Comparison of ENCODE assay signal across 8 mouse cellular contexts in genomic region chr7:126566094-126566765, GRCm38 (mm10). TPM values are rescaled to one million over a fixed set of nuclear protein-coding genes. Genes with fewer than 3 reads are reported as not detected.
DNase-seq lines count a peak whose midpoint lies in the region; ATAC-seq and TF ChIP-seq lines count a peak whose summit lies in the region.

TSS of gene Eif3c (minus strand) at chr7:126566411.

- in situ Hi-C loops in Patski (cut with MboI; ENCODE audit: low pct_unique_long_range_greater_than_20kb) = no loop called here

- DNase-seq in Patski (ENCODE audit: low read depth, low spot score) = peak; percentile 49
- peak; percentile 88 to 90 for DNase-seq in cerebellum, postnatal 10 days
- DNase-seq in frontal cortex, postnatal 10 days (ENCODE audit: low spot score in 2 of 2) = peak; percentile 77 to 81
- peak; percentile 79 to 90 for DNase-seq in layer of hippocampus, postnatal 14 days (ENCODE audit: low spot score in 2 of 2)
- DNase-seq in lung, postnatal 14 days = peak; percentile 84
- peak; percentile 89 for DNase-seq in retina, adult 2 months (ENCODE audit: low read depth, low spot score)
- peak; percentile 76 to 83 for DNase-seq in thymus, postnatal 36 days

- peak within 1 kb of the TSS; percentile 87 for H3K9ac ChIP-seq in hindbrain, embryonic 12.5 days

- CTCF ChIA-PET in Patski (lab: Charles Lee) = interaction anchor here (1.0 to 1.2 kb wide), 3 partner anchors 9 to 83 kb away, joined by 3 read pairs; partner anchors contain the start of gene Sgf29

- WGBS in hindbrain, embryonic 12.5 days = 1% methylated on average over 46 of the region's 46 CpGs

- H3K36me3 ChIP-seq in hindbrain, embryonic 12.5 days = peaks cover 35% of the 10 kb centered on the region

- POLR2A ChIA-PET in Patski (lab: Charles Lee) = interaction anchor here (0.6 to 1.3 kb wide), 5 partner anchors 44 to 1319 kb away, joined by 3 to 4 read pairs (median 3); no protein-coding TSS in a partner anchor

- H3K27ac ChIP-seq in hindbrain, embryonic 12.5 days = peak within 1 kb of the TSS; percentile 72

- no peak for TF ChIP-seq CTCF in Patski (IDR thresholded peaks at IDR 0.05)

- peak within 1 kb of the TSS; percentile 78 for H3K4me2 ChIP-seq in hindbrain, embryonic 12.5 days (replicated peaks)

- peaks cover 7% of the 10 kb centered on the region; the same call in 1 of the 2 replicates for H3K4me1 ChIP-seq in hindbrain, embryonic 12.5 days

- H3K9me3 ChIP-seq in hindbrain, embryonic 12.5 days (replicated peaks) = no peaks in the 10 kb centered on the region

- ATAC-seq in Patski = peak; percentile 71
- ATAC-seq in hindbrain, embryonic 12.5 days (ENCODE audit: low FRiP score) = peak; percentile 95

- peak within 1 kb of the TSS; percentile 97 for H3K4me3 ChIP-seq in hindbrain, embryonic 12.5 days

- H3K27me3 ChIP-seq in Patski = no peaks in the 10 kb centered on the region
- H3K27me3 ChIP-seq in hindbrain, embryonic 12.5 days = no peaks in the 10 kb centered on the region

RNA-seq across cellular contexts. Expression of gene Eif3c, which starts in this region (rescaled TPM):
- 322 TPM for polyA plus RNA-seq in Patski (2021)
- 201 and 206 TPM in 2 replicates for polyA plus RNA-seq in hindbrain, embryonic 12.5 days (2016; fragmentation: Nextera tagmentation; extraction: Ambion mirVana)
- total RNA-seq in layer of hippocampus, postnatal 14 days (2021) = 100 to 1,000 TPM; 182 to 189 TPM

Comparison
In these comparisons a context has a peak if more than half of its experiments do, and no peak if none do; other contexts are left out.
1. Peak in every context shown above with its lines: DNase-seq, ATAC-seq, H3K4me3 ChIP-seq and H3K27ac ChIP-seq.